Mouse (Mus musculus) lung, embryonic 14.5 days (tissue): Measurements from ENCODE around the gene Gria2. TPM values are rescaled to one million over a fixed set of nuclear protein-coding genes. Genes with fewer than 3 reads are reported as not detected.

Source experiments
- ATAC-seq: fragments of 200-750 bp; cut with Nextera tagmentation; 2 replicates; pipeline ENCODE4 v1.8.0; 2017; ENCODE audit warnings: mild to moderate bottlenecking, moderate TSS enrichment, moderate library complexity; ENCODE audit not compliant: insufficient read depth
- DNase-seq: peaks from one replicate; pipeline ENCODE4 v3.0.0-alpha.2; 2015
- H3K27ac ChIP-seq: fragments of 300-500 bp; sonication (generic); 2 replicates; pipeline ENCODE4 v1.5.1; 2014; ENCODE audit warnings: low read depth, mild to moderate bottlenecking, moderate library complexity
- H3K27me3 ChIP-seq: fragments of 300-500 bp; sonication (generic); 2 replicates; pipeline ENCODE4 v1.6.1; 2014; ENCODE audit warnings: low read length, control low read depth; ENCODE audit not compliant: insufficient read depth
- H3K36me3 ChIP-seq: fragments of 300-500 bp; sonication (generic); 2 replicates; pipeline ENCODE4 v1.6.1; 2014; ENCODE audit warnings: control low read depth; ENCODE audit not compliant: insufficient read depth
- H3K4me1 ChIP-seq: fragments of 300-500 bp; sonication (generic); 2 replicates; pipeline ENCODE4 v1.6.1; 2014; ENCODE audit warnings: antibody characterized with exemption, control low read depth; ENCODE audit not compliant: insufficient read depth
- H3K4me2 ChIP-seq: fragments of 300-500 bp; sonication (generic); 2 replicates; pipeline ENCODE4 v1.6.1; 2014; ENCODE audit warnings: mild to moderate bottlenecking
- H3K4me3 ChIP-seq: fragments of 300-500 bp; sonication (generic); 2 replicates; pipeline ENCODE4 v1.5.1; 2014; ENCODE audit warnings: low read depth, low read length
- H3K9ac ChIP-seq: fragments of 300-500 bp; sonication (generic); 2 replicates; pipeline ENCODE4 v1.6.1; 2014
- H3K9me3 ChIP-seq: fragments of 300-500 bp; sonication (generic); 2 replicates; pipeline ENCODE4 v1.6.1; 2016; ENCODE audit warnings: low read depth, low read length, control low read depth
- CTCF ChIP-seq: IDR thresholded peaks from 2 replicates; pipeline ENCODE4 v1.5.1; 2016; ENCODE audit warnings: antibody characterized with exemption, low read depth
- WGBS: fragments of 180-500 bp; shearing (Covaris S2); extraction: QIAGEN DNeasy Blood & Tissue Kit; methylation state at CpG from one replicate; pipeline ENCODE4 v1.1.7; 2014; 5-methylcytosine and 5-hydroxymethylcytosine counted together
- polyA plus RNA-seq: library from polyadenylated mRNA; unstranded; fragments of >200 nt; fragmentation: Nextera tagmentation; extraction: Ambion mirVana; gene quantifications from 2 replicates; pipeline ENCODE4 v1.2.1, GENCODE M21; 2014

Gria2 gene
- polyA plus RNA-seq, 1 experiment from 2014 or later = 0.17 TPM

DNA sequence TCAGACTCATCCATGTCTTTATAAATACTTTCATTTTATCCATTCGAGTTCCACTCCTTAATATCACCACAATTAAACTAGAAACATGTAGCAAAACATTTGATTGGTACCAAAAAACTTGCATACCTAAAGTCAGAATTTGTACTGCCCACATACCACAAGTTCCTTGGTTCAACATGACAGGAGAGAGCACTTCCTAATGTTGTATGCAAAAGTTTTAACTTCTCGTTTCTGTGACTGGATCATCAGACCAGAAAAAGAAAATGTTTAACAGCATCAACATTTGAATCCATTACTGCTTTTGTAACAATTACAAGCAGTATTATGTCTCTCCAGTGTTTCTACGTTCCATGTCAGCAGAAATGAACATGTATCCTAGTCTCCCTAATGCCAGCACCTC, 9.6 kb upstream of the Gria2 start:
- Histone ChIP-seq H3K36me3 (no peaks in the 10 kb centered on the region), H3K9ac (no peak overlapping the region), H3K27ac (no peak overlapping the region), H3K27me3 (no peaks in the 10 kb centered on the region), H3K9me3 (no peaks in the 10 kb centered on the region), H3K4me2 (no peak overlapping the region), H3K4me3 (no peak overlapping the region), H3K4me1 (no peaks in the 10 kb centered on the region)
- ATAC-seq (no peak), DNase-seq (no peak)
- WGBS = 73% methylated on average over 3 of the region's 3 CpGs
- no peak for TF ChIP-seq CTCF

DNA sequence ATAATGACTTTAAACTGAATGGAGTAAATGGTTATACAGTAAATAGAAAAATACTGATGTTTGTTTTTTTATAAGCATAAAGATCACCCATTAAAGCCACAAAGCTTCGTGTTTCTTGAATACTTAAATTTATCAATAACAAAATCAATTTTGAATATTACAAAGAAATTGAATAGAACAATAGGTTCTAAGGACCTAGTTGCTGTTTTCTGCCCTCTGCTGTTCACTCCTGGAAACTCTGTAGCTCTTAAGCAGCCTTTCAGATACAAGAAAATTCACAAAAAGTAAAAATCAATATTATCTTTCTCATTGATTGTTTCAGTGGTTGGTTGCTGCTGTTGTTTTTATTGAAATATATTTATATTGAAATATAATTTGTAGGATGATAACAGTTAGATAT, 2.7 kb upstream of the Gria2 start:
- no peaks in the 10 kb centered on the region; the same call in 1 of the 2 replicates for H3K4me1 ChIP-seq
- no peak overlapping the region for H3K9ac ChIP-seq
- no peak for ATAC-seq
- no peak overlapping the region for H3K4me3 ChIP-seq
- WGBS = 6% methylated on average over 1 of the region's 1 CpGs
- no peaks in the 10 kb centered on the region for H3K9me3 ChIP-seq
- H3K27ac ChIP-seq = no peak overlapping the region
- no peak overlapping the region for H3K4me2 ChIP-seq
- H3K36me3 ChIP-seq = no peaks in the 10 kb centered on the region
- peak; percentile 65 for DNase-seq
- H3K27me3 ChIP-seq = peaks cover 24% of the 10 kb centered on the region
- peak; percentile 24; the same call in 1 of the 2 replicates for TF ChIP-seq CTCF

DNA sequence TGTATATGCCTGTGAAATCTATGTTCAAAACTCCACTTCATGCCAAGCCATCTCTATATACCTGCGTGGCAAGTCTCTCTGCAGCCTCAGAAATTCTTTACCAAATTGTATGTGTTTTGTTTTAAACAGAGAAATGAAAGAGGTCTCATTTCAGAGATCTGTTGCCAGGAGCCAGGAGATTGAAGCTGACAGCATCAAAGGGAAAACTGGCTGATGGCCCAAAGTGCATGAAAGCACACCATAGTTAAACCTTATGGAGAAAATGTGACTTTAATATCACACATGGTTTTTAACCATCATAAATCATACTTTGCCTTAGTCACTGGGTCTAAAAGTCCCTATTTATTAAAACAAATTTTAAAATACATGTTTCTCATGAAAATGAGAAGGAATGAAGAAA, 1.2 kb upstream of the Gria2 start:
- DNase-seq (no peak), ATAC-seq (no peak)
- TF ChIP-seq CTCF = no peak
- Histone ChIP-seq H3K4me1 (no peaks in the 10 kb centered on the region; the same call in 1 of the 2 replicates), H3K27ac (no peak overlapping the region), H3K27me3 (peaks cover 27% of the 10 kb centered on the region), H3K4me2 (no peak overlapping the region), H3K9me3 (no peaks in the 10 kb centered on the region), H3K9ac (no peak overlapping the region), H3K36me3 (no peaks in the 10 kb centered on the region), H3K4me3 (no peak overlapping the region)
- 58% methylated on average over 1 of the region's 1 CpGs for WGBS

DNA sequence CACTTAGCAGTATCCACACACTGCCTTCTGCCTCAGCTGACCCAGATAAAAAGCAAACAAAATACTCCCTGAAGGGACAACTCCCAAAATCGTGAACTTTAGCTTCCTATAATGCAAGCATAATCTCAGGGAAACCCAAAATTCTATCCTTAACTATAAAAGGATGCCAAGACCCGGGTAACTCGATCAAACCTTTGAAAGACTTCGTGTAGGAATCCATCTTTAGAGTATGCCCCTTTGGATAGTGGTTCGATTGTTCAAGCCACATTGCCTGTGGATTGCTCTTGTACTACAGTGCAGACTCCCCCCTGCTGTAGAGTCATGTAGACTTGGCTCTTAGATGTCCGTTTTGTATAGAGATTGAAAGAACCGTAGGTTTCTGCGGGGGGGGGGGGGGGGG, 576 bp upstream of the Gria2 start:
- Histone ChIP-seq H3K27me3 (peaks cover 27% of the 10 kb centered on the region), H3K4me2 (peak overlapping the region; percentile 72; the same call in 1 of the 2 replicates), H3K4me3 (no peak overlapping the region), H3K4me1 (no peaks in the 10 kb centered on the region; the same call in 1 of the 2 replicates), H3K27ac (no peak overlapping the region), H3K36me3 (no peaks in the 10 kb centered on the region), H3K9ac (no peak overlapping the region), H3K9me3 (no peaks in the 10 kb centered on the region)
- ATAC-seq (no peak), DNase-seq (no peak)
- 57% methylated on average over 8 of the region's 8 CpGs for WGBS
- TF ChIP-seq CTCF = no peak

DNA sequence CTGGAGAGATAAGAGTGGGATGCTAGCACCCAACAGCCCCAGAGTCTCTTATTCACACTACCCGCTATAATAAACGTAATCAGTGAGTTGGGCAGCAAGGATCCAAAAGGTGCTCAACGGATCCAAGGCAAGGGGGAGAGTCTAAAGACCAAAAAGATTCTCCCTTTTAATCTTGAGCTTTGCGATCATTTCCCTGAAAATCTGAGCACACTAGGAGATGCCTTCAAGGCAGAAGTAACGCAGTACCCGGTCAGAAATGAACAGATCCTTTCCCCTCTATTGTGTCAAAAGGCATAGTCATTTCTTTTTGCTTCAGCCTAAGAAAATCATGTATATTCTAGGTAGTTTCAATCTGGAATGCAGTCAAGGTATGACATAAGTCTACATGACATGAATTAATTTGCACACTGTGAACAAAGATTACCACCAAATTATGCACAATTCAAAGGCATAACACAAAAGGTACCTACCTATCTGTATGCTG, 766 bp downstream of the Gria2 start:
- Histone ChIP-seq H3K4me3 (no peak overlapping the region), H3K27ac (no peak overlapping the region), H3K27me3 (peaks cover 27% of the 10 kb centered on the region), H3K9ac (no peak overlapping the region), H3K36me3 (no peaks in the 10 kb centered on the region), H3K4me2 (no peak overlapping the region), H3K9me3 (no peaks in the 10 kb centered on the region), H3K4me1 (no peaks in the 10 kb centered on the region; the same call in 1 of the 2 replicates)
- DNase-seq (no peak), ATAC-seq (no peak)
- TF ChIP-seq CTCF = no peak
- WGBS = 27% methylated on average over 6 of the region's 6 CpGs

DNA sequence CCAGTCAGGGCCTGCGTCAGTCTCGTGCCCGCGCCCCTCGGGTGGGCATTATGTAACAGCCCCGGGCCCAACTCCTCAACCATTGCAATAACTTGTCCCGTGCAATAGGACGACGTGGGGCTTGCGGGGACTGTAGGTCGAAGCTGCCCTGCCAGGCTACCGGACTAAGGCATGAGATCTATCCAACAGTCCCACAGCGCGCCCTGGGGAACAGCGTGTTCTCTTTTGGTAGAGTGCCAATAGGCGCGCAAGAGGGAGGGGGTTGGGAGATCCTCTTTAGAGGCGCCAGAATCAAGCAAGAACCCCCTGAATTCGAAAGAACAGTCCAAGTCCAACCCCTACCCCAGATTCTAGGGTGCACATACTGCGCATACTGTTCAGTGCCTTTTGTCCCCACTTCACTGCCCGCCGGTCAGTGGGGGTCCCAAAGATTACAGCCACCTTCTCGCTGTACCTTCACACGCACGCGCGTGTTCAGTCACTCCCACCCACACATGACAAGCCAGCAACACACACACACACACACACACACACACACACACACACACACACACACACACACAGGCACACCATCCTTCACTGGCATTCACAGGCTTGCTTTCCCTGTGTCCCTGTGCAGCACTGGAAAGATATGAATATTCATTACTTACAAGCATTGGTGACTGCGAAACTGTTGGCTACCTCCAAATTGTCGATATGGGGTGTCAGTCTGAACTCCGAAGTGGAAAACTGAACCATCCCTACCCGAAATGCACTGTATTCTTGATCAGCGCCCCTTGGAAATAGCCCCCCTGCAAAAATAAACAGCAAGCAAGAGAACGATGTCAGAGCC, 1.4 kb downstream of the Gria2 start:
- no peak for TF ChIP-seq CTCF
- ATAC-seq = peak; percentile 26; the same call in 1 of the 2 replicates
- 11% methylated on average over 33 of the region's 33 CpGs for WGBS
- Histone ChIP-seq H3K9me3 (no peaks in the 10 kb centered on the region), H3K36me3 (no peaks in the 10 kb centered on the region), H3K4me2 (peak overlapping the region; percentile 59), H3K4me1 (no peaks in the 10 kb centered on the region; the same call in 1 of the 2 replicates), H3K4me3 (peak overlapping the region; percentile 27), H3K9ac (no peak overlapping the region), H3K27ac (no peak overlapping the region), H3K27me3 (peaks cover 27% of the 10 kb centered on the region)
- DNase-seq = peak; percentile 55

DNA sequence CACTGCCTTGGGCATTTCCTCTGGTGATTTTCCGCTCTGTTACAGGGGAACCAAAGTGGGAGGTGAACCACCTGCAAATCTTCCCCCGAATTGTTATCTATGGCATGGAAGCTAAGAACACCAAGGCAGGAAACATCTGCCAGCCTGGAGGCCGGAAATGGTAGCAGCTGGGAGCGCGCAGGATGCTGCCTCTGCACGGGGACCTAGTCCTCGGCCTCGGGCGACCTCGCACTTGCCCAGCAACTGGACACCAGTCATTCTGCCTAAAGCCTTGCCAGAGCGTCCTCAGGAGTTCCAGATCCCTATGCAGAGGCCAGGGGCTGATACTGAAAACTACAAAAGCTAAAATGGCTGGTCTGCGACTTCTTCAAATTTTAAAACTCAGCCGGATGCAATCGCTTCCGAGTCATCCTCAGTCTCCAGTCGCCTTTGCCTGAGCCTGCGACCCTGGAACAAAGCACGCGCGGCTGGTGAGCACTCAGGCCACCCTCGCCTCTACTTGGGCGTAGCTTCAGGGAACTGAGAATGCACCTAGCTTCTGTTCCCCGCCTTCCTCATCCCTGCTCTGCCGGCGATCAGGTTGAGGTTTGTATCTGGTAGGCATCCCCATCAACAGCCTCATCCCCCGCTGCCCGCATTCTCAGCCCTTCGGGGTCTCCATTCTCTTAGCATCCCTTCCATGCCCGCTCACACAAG, 2.2 kb downstream of the Gria2 start:
- TF ChIP-seq CTCF = no peak
- 3% methylated on average over 29 of the region's 29 CpGs for WGBS
- peaks cover 27% of the 10 kb centered on the region for H3K27me3 ChIP-seq
- no peaks in the 10 kb centered on the region for H3K36me3 ChIP-seq
- DNase-seq = peak; percentile 65
- peak overlapping the region; percentile 59 for H3K4me2 ChIP-seq
- peak overlapping the region; percentile 27 for H3K4me3 ChIP-seq
- no peak overlapping the region for H3K9ac ChIP-seq
- no peaks in the 10 kb centered on the region for H3K9me3 ChIP-seq
- no peak overlapping the region for H3K27ac ChIP-seq
- no peaks in the 10 kb centered on the region; the same call in 1 of the 2 replicates for H3K4me1 ChIP-seq
- ATAC-seq = peak; percentile 19; the same call in 1 of the 2 replicates
